Mouse (Mus musculus) lung, embryonic 14.5 days (tissue): ENCODE measurements at regions not wholly inside any gene's neighbourhood (a gene's known extent, or its start where the extent isn't known, plus 50 kb on each side); places are given as distances from the start of the nearest gene placed in this dataset.

ENCODE experiments used
- ATAC-seq: fragments of 200-750 bp; cut with Nextera tagmentation; 2 replicates; pipeline ENCODE4 v1.8.0; 2017; ENCODE audit warnings: mild to moderate bottlenecking, moderate TSS enrichment, moderate library complexity; ENCODE audit not compliant: insufficient read depth
- DNase-seq: peaks from one replicate; pipeline ENCODE4 v3.0.0-alpha.2; 2015
- H3K27ac ChIP-seq: fragments of 300-500 bp; sonication (generic); 2 replicates; pipeline ENCODE4 v1.5.1; 2014; ENCODE audit warnings: low read depth, mild to moderate bottlenecking, moderate library complexity
- H3K27me3 ChIP-seq: fragments of 300-500 bp; sonication (generic); 2 replicates; pipeline ENCODE4 v1.6.1; 2014; ENCODE audit warnings: low read length, control low read depth; ENCODE audit not compliant: insufficient read depth
- H3K36me3 ChIP-seq: fragments of 300-500 bp; sonication (generic); 2 replicates; pipeline ENCODE4 v1.6.1; 2014; ENCODE audit warnings: control low read depth; ENCODE audit not compliant: insufficient read depth
- H3K4me1 ChIP-seq: fragments of 300-500 bp; sonication (generic); 2 replicates; pipeline ENCODE4 v1.6.1; 2014; ENCODE audit warnings: antibody characterized with exemption, control low read depth; ENCODE audit not compliant: insufficient read depth
- H3K4me2 ChIP-seq: fragments of 300-500 bp; sonication (generic); 2 replicates; pipeline ENCODE4 v1.6.1; 2014; ENCODE audit warnings: mild to moderate bottlenecking
- H3K4me3 ChIP-seq: fragments of 300-500 bp; sonication (generic); 2 replicates; pipeline ENCODE4 v1.5.1; 2014; ENCODE audit warnings: low read depth, low read length
- H3K9ac ChIP-seq: fragments of 300-500 bp; sonication (generic); 2 replicates; pipeline ENCODE4 v1.6.1; 2014
- H3K9me3 ChIP-seq: fragments of 300-500 bp; sonication (generic); 2 replicates; pipeline ENCODE4 v1.6.1; 2016; ENCODE audit warnings: low read depth, low read length, control low read depth
- CTCF ChIP-seq: IDR thresholded peaks from 2 replicates; pipeline ENCODE4 v1.5.1; 2016; ENCODE audit warnings: antibody characterized with exemption, low read depth
- WGBS: fragments of 180-500 bp; shearing (Covaris S2); extraction: QIAGEN DNeasy Blood & Tissue Kit; methylation state at CpG from one replicate; pipeline ENCODE4 v1.1.7; 2014; 5-methylcytosine and 5-hydroxymethylcytosine counted together

- DNase-seq (peak; percentile 21), ATAC-seq (no peak)
- Histone ChIP-seq H3K9ac (no peak overlapping the region), H3K4me1 (no peaks in the 10 kb centered on the region), H3K36me3 (no peaks in the 10 kb centered on the region), H3K4me2 (no peak overlapping the region), H3K27ac (no peak overlapping the region), H3K9me3 (no peaks in the 10 kb centered on the region), H3K27me3 (no peaks in the 10 kb centered on the region), H3K4me3 (no peak overlapping the region)
- no peak for TF ChIP-seq CTCF
- 55% methylated on average over 4 of the region's 4 CpGs for WGBS
Observed at GRCm38 (mm10) chr1:42524401-42524800, 171.2 kb upstream of the Pou3f3 start.

DNA sequence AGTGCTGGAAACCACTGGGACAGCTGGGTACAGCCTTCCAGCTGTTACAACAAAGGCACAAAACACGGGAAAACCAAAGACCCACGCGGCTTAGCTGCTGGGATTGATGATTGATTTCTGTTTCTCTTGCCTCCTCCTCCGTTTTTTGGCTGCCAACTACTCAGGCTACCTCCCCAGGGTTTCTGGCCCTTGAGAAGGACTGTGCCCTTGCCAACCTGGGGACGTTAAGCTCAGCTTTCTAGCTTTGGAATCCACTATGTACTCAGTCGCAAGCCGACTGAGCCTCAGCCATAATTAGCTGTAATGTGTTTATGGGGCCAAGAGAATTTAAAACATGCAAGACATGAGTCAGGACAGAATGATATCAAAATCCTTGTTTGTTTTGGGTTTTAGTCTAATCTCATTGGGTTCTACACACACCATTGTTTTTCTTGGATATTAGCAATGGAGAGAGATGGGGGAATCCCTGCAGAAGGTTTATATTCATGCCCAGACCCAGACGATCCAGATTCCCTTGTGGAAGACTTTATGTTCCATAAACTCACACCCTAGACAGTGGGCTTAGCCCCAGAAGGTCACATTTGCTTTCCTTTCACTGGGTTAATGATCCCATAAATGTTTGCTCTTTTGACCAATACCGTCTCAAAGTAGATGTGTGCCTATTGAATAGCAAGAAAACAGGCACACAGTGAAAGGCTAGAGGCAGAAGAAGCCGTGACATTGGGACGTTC, 167.7 kb upstream of the Pou3f3 start:
- Histone ChIP-seq H3K4me2 (no peak overlapping the region), H3K36me3 (no peaks in the 10 kb centered on the region), H3K27me3 (no peaks in the 10 kb centered on the region), H3K9ac (no peak overlapping the region), H3K27ac (no peak overlapping the region), H3K9me3 (no peaks in the 10 kb centered on the region), H3K4me3 (no peak overlapping the region), H3K4me1 (no peaks in the 10 kb centered on the region)
- 51% methylated on average over 11 of the region's 11 CpGs for WGBS
- DNase-seq (peak; percentile 9), ATAC-seq (no peak)
- no peak for TF ChIP-seq CTCF

DNA sequence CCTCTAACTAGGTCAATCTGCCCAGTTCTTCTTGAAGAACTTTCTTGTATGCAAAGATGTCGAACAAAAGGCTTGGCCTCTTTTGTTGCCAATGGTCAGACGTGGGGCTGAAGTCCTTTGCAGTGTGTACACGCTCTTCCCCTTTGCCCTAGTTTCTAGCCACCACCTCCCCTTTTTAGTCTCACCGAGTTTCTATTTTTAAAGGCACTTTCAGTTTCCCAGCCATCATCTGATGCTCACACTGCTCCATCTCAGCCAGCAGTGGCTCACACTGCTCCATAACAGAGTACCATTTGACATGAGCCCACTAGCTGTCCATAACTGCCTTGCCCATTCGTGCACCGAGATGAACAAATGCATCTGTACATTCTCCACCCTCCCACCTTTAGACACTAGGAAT, 162.7 kb upstream of the Pou3f3 start:
- 79% methylated on average over 6 of the region's 6 CpGs for WGBS

GRCm38 (mm10) chr1:42539066-42539539, 156.5 kb upstream of the Pou3f3 start:
- H3K4me3 ChIP-seq, result peak overlapping the region; percentile 9; the same call in 1 of the 2 replicates
- H3K9ac ChIP-seq, result no peak overlapping the region
- H3K9me3 ChIP-seq, result no peaks in the 10 kb centered on the region
- H3K4me2 ChIP-seq, result peak overlapping the region; percentile 47
- H3K4me1 ChIP-seq, result no peaks in the 10 kb centered on the region
- no peaks in the 10 kb centered on the region for H3K36me3 ChIP-seq
- no peak overlapping the region for H3K27ac ChIP-seq
- whole genome bisulfite sequencing, result 39% methylated on average over 18 of the region's 18 CpGs
- DNase-seq (peak; percentile 34), ATAC-seq (no peak; the same call in 1 of the 2 replicates)
- no peaks in the 10 kb centered on the region for H3K27me3 ChIP-seq
- TF ChIP-seq CTCF, result no peak

More for the DNA sequence above, 162.7 kb upstream of the Pou3f3 start:
- no peaks in the 10 kb centered on the region for H3K9me3 ChIP-seq
- no peak overlapping the region for H3K27ac ChIP-seq
- H3K4me1 ChIP-seq, result no peaks in the 10 kb centered on the region
- H3K27me3 ChIP-seq, result no peaks in the 10 kb centered on the region
- ATAC-seq (no peak), DNase-seq (no peak)
- no peak overlapping the region for H3K9ac ChIP-seq
- no peaks in the 10 kb centered on the region for H3K36me3 ChIP-seq
- TF ChIP-seq CTCF, result no peak
- no peak overlapping the region for H3K4me2 ChIP-seq
- no peak overlapping the region for H3K4me3 ChIP-seq

- DNase-seq (peak; percentile 24), ATAC-seq (no peak)
- no peak overlapping the region for H3K27ac ChIP-seq
Observed at GRCm38 (mm10) chr1:42539541-42540520, 155.7 kb upstream of the Pou3f3 start.

DNA sequence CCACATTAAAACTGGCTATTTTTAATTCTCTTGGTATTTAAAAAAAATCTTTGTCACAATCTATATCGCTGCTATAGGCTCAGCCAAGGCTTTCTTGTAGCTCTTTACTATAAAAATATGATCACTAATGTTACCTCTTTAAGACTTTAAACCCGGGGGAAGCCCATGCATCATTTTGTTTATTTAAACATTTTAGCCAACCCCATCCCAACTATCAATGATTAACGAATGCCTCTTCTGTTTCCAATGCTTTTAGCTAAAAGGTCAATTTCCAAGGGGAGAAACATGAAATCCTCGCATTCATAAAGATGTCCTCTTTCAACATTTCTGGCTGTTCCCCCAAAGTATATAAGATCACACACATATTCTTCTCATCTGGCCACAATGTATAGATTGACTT, 153.6 kb upstream of the Pou3f3 start:
- Histone ChIP-seq H3K9ac (no peak overlapping the region), H3K36me3 (no peaks in the 10 kb centered on the region), H3K27ac (no peak overlapping the region), H3K9me3 (no peaks in the 10 kb centered on the region), H3K27me3 (no peaks in the 10 kb centered on the region), H3K4me2 (no peak overlapping the region), H3K4me1 (no peaks in the 10 kb centered on the region), H3K4me3 (no peak overlapping the region)
- DNase-seq (no peak), ATAC-seq (no peak)
- TF ChIP-seq CTCF, result no peak
- WGBS, result 41% methylated on average over 4 of the region's 4 CpGs

More at GRCm38 (mm10) chr1:42539541-42540520, 155.7 kb upstream of the Pou3f3 start:
- H3K4me3 ChIP-seq, result no peak overlapping the region
- H3K4me2 ChIP-seq, result peak overlapping the region; percentile 47
- H3K4me1 ChIP-seq, result no peaks in the 10 kb centered on the region
- H3K27me3 ChIP-seq, result no peaks in the 10 kb centered on the region
- no peak for TF ChIP-seq CTCF
- no peaks in the 10 kb centered on the region for H3K36me3 ChIP-seq
- 39% methylated on average over 26 of the region's 26 CpGs for WGBS
- no peaks in the 10 kb centered on the region for H3K9me3 ChIP-seq
- no peak overlapping the region for H3K9ac ChIP-seq
